Mouse (Mus musculus) C2C12 (cell line): ENCODE results near the gene Neurl2.

Experiments used
- CEBPB ChIP-seq: IDR thresholded peaks from one replicate; pipeline ENCODE4 v1.6.1; 2011; ENCODE audit warnings: low read depth, mild to moderate bottlenecking, control low read depth, moderate library complexity
- CTCF ChIP-seq: IDR thresholded peaks from one replicate; pipeline ENCODE4 v1.5.1; 2011; ENCODE audit not compliant: control insufficient read depth, insufficient read depth, insufficient read length
- MAX ChIP-seq: IDR thresholded peaks from one replicate; pipeline ENCODE4 v1.6.1; 2011; ENCODE audit warnings: mild to moderate bottlenecking, control low read depth
- MYOD1 ChIP-seq: IDR thresholded peaks from one replicate; pipeline ENCODE4 v1.6.1; 2011; ENCODE audit warnings: low read depth; ENCODE audit not compliant: control insufficient read depth, insufficient read length
- MYOG ChIP-seq: IDR thresholded peaks from one replicate; pipeline ENCODE4 v1.6.1; 2011; ENCODE audit not compliant: control insufficient read depth, insufficient read length; ENCODE audit errors: extremely low read depth
- USF1 ChIP-seq: IDR thresholded peaks from one replicate; pipeline ENCODE4 v1.6.1; 2011; ENCODE audit warnings: low read depth, mild to moderate bottlenecking, control low read depth, moderate library complexity

DNA sequence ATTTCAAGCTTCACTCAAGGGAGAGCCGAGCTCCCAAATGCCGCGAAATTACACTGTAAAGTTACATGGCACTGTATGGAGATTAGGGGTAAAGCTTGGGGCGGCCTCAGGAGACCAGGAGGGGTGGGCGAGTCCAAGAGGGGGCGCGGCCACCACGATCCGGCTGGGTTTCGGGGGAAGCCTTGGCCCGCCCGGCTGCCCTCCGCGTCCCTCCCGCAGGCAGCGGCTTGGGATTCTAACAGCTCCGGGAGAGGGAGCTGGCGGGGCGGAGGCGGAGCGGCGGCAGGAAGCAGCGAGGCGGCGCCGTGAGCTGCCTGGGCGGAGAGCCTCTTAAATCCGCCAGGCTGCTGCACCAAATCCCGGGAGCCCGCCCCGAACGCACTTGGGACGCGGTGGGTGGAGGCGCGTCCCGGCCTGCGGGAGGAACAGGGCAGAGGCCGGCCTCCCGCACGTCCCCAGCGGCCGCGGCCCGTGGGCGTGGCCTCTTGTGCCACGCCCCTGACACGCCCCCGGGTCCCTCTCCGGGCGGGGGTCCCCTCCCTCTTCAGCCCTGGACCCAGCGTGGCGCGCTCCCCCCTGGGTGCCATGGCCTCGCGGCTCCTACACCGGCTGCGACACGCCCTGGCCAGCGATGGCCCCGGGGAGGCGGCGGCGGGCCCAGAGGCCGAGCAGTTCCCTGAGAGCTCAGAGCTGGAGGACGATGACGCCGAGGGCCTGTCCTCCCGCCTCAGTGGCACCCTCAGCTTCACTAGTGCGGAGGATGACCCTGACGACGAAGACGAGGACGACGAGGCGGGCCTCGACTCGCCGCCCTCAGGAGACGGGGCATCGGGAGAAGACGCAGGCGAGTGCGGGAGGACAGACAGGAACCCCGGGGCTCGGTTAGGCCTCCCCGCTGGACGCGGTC lies 47.5 kb downstream of the Neurl2 start, which contains the start of gene Snx21:
- TF ChIP-seq CTCF (no peak), MYOG (no peak), MAX (no peak), MYOD1 (no peak), USF1 (no peak), CEBPB (no peak)
